ENCODE assay signal across 17 mouse cellular contexts in the genomic region with DNA sequence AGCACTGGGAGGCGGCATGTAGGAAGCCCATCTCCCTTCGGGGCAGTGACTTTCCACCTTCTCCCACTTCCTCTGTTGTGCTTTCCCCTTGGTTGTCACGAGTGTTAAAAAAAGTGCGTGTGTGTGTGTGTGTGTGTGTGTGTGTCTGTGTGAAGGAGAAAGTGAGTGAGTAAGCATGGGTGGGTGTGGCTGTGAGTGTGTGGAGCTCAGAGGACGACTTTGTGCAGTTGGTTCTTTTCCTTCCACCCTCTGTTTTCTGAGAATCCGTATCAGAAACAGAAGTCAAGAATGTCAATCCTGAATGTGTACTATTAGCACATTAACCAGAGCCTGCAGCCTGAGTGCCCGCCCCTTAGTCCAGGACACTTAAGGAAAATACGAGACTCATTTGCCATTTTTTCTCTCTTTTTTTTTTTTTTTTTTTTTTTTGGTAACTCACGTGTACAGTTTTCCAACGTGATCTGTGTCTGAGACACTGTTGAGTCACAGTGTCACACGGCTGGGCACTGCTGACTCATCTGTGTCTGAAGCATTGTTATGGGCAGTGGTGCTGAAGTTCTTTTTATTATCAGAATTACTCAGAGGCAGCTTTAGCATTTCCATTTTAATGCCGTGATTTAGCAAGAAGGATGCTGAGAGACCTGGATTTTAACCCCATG. TPM values are rescaled to one million over a fixed set of nuclear protein-coding genes. Genes with fewer than 3 reads are reported as not detected.
A peak's percentile ranks its signal among the peaks of the same experiment; 100 is the strongest.
DNase-seq lines count a peak whose midpoint lies in the region; ATAC-seq and TF ChIP-seq lines count a peak whose summit lies in the region.
"Had no signal": no experiment of that assay in that cellular context is flagged by ENCODE, and none has a peak within 500 bp of the region (broad histone marks: within the 10 kb centered on the region; RNA-seq: fewer than 3 reads in every experiment).

No protein-coding gene starts in this region.

- TF ChIP-seq CTCF in forebrain, postnatal 0 days (IDR thresholded peaks at IDR 0.05; ENCODE audit: low read depth): no peak
- TF ChIP-seq CTCF in brain, embryonic 14.5 days (IDR thresholded peaks at IDR 0.05; ENCODE audit: borderline replicate concordance, extremely low read depth, insufficient read depth, insufficient read length): no peak
- TF ChIP-seq CTCF in stomach, postnatal 0 days (IDR thresholded peaks at IDR 0.05; ENCODE audit: low read depth): no peak
- TF ChIP-seq CTCF in layer of hippocampus, adult 2 months (conservative IDR thresholded peaks at IDR 0.05): no peak

- no peak for ATAC-seq in forebrain, embryonic 14.5 days
- no peak for ATAC-seq in forebrain, postnatal 0 days
- peak; percentile 88 for ATAC-seq in stomach, postnatal 0 days (ENCODE audit: low FRiP score, low TSS enrichment)
- ATAC-seq: activated CD4-positive, CD25-positive, alpha-beta regulatory T cell, adult 4 months; CD4-positive, CD25-positive, alpha-beta regulatory T cell, adult 4 months had no signal

- H3K27me3 ChIP-seq in forebrain, embryonic 14.5 days (replicated peaks; ENCODE audit: control insufficient read depth, insufficient read depth, low read length): no peaks in the 10 kb centered on the region
- no peaks in the 10 kb centered on the region for H3K27me3 ChIP-seq in forebrain, postnatal 0 days (ENCODE audit: insufficient read depth, low read length)
- no peaks in the 10 kb centered on the region for H3K27me3 ChIP-seq in stomach, postnatal 0 days (ENCODE audit: control insufficient read depth, insufficient read depth, low read length)

- peak; percentile 23 for DNase-seq in forebrain, embryonic 14.5 days (ENCODE audit: low spot score)
- no peak for DNase-seq in forebrain, postnatal 0 days
- peak; percentile 31 to 52 for DNase-seq in right cerebral cortex, adult 2 months (ENCODE audit: low spot score in 2 of 2)
- DNase-seq in right cerebral cortex, postnatal 4 days: no peak
- DNase-seq in brain, embryonic 14.5 days (ENCODE audit: low read depth): peak; percentile 33
- peak; percentile 34 for DNase-seq in stomach, postnatal 0 days (ENCODE audit: low spot score)
- no peak for DNase-seq in layer of hippocampus, adult 2 months (ENCODE audit: low spot score in 2 of 2)
- DNase-seq in cerebellum, adult 9-11 months: no peak
- DNase-seq: cerebellum, postnatal 25 days; kidney, postnatal 14 days had no signal

- no peaks in the 10 kb centered on the region for H3K36me3 ChIP-seq in forebrain, embryonic 14.5 days (ENCODE audit: control insufficient read depth, insufficient read depth, low read length)
- H3K36me3 ChIP-seq in forebrain, postnatal 0 days (ENCODE audit: insufficient read depth): no peaks in the 10 kb centered on the region
- H3K36me3 ChIP-seq in stomach, postnatal 0 days (ENCODE audit: control insufficient read depth, insufficient read depth, low read length): no peaks in the 10 kb centered on the region

- peaks cover 3% of the 10 kb centered on the region; the same call in 1 of the 2 replicates for H3K4me1 ChIP-seq in forebrain, embryonic 14.5 days (ENCODE audit: control insufficient read depth, insufficient read depth, low read length)
- no peaks in the 10 kb centered on the region for H3K4me1 ChIP-seq in forebrain, postnatal 0 days (ENCODE audit: insufficient read depth)
- no peaks in the 10 kb centered on the region for H3K4me1 ChIP-seq in stomach, postnatal 0 days (replicated peaks; ENCODE audit: control insufficient read depth, insufficient read depth)

- H3K9me3 ChIP-seq in forebrain, embryonic 14.5 days (replicated peaks; ENCODE audit: control insufficient read depth, low read length): no peaks in the 10 kb centered on the region
- H3K9me3 ChIP-seq in forebrain, postnatal 0 days (ENCODE audit: low read length): no peaks in the 10 kb centered on the region
- H3K9me3 ChIP-seq in stomach, postnatal 0 days (ENCODE audit: control insufficient read depth, low read length): no peaks in the 10 kb centered on the region

- 29% methylated on average over 12 of the region's 12 CpGs for WGBS in forebrain, embryonic 14.5 days
- WGBS in forebrain, postnatal 0 days: 34% methylated on average over 12 of the region's 12 CpGs
- WGBS in stomach, postnatal 0 days: 38% methylated on average over 12 of the region's 12 CpGs

- H3K4me2 ChIP-seq in forebrain, embryonic 14.5 days (ENCODE audit: low read length): peak overlapping the region; percentile 20; the same call in 1 of the 2 replicates
- no peak overlapping the region; the same call in 1 of the 2 replicates for H3K4me2 ChIP-seq in forebrain, postnatal 0 days (ENCODE audit: low read depth)
- H3K4me2 ChIP-seq in stomach, postnatal 0 days (replicated peaks; ENCODE audit: low read depth): no peak overlapping the region
- H3K4me2 ChIP-seq: liver, embryonic 11.5 days had no signal

- TF ChIP-seq EP300 in stomach, postnatal 0 days (optimal IDR thresholded peaks at IDR 0.05): no peak

- peak overlapping the region; percentile 21; the same call in 1 of the 2 replicates for H3K9ac ChIP-seq in forebrain, embryonic 14.5 days (ENCODE audit: low read length)
- no peak overlapping the region for H3K9ac ChIP-seq in forebrain, postnatal 0 days
- no peak overlapping the region for H3K9ac ChIP-seq in stomach, postnatal 0 days (ENCODE audit: low read length)

- no peak for TF ChIP-seq POLR2A in brain, embryonic 14.5 days (IDR thresholded peaks at IDR 0.05; ENCODE audit: borderline replicate concordance, extremely low read depth, insufficient read depth, insufficient read length, poor library complexity, severe bottlenecking)

- no peak overlapping the region for H3K4me3 ChIP-seq in forebrain, embryonic 14.5 days (ENCODE audit: low read depth, low read length)
- H3K4me3 ChIP-seq in forebrain, postnatal 0 days (ENCODE audit: low read depth, low read length): no peak overlapping the region
- H3K4me3 ChIP-seq in stomach, postnatal 0 days (ENCODE audit: low read depth, low read length): no peak overlapping the region
- H3K4me3 ChIP-seq in layer of hippocampus, adult 2 months: no peak overlapping the region

- no peak overlapping the region for H3K27ac ChIP-seq in forebrain, embryonic 14.5 days (ENCODE audit: low read depth, low read length)
- no peak overlapping the region for H3K27ac ChIP-seq in forebrain, postnatal 0 days (ENCODE audit: low read depth, low read length)
- no peak overlapping the region for H3K27ac ChIP-seq in stomach, postnatal 0 days (replicated peaks)
- H3K27ac ChIP-seq in layer of hippocampus, adult 2 months: no peak overlapping the region

RNA-seq across cellular contexts. Expression of a gene that starts 12.1 kb away (rescaled TPM):
- polyA plus RNA-seq in forebrain, embryonic 14.5 days (2014; fragmentation: Nextera tagmentation; extraction: Ambion mirVana): not detected in 2 replicates
- total RNA-seq in forebrain, postnatal 0 days (2014; rRNA removed): not detected in 2 replicates
- polyA plus RNA-seq in forebrain, postnatal 0 days (2015; fragmentation: Nextera tagmentation; extraction: Ambion mirVana): not detected in 2 replicates
- not detected in 2 replicates for polyA plus RNA-seq in brain, embryonic 14.5 days (2012; rRNA removed)
- polyA plus RNA-seq in stomach, postnatal 0 days (2015; fragmentation: Nextera tagmentation; extraction: Ambion mirVana): not detected in 2 replicates
- total RNA-seq in layer of hippocampus, adult 2 months (2021): not detected
- total RNA-seq: left cerebral cortex, adult 8-10 months; megakaryocyte-erythroid progenitor cell, adult 5-6 weeks had no signal
- polyA plus RNA-seq: activated CD4-positive, CD25-positive, alpha-beta regulatory T cell, adult 4 months; CD4-positive, CD25-positive, alpha-beta regulatory T cell, adult 4 months; gonadal fat pad, adult 2 months; hindbrain, embryonic 11.5 days; liver, embryonic 11.5 days had no signal

Comparison
In these comparisons a context has a peak if more than half of its experiments do, and no peak if none do; other contexts are left out.
1. DNase-seq: peak in forebrain, embryonic 14.5 days (single experiment), right cerebral cortex, adult 2 months (2 of 2), brain, embryonic 14.5 days (single experiment) and stomach, postnatal 0 days (single experiment); none in forebrain, postnatal 0 days (single experiment), right cerebral cortex, postnatal 4 days (single experiment), layer of hippocampus, adult 2 months (0 of 2) and cerebellum, adult 9-11 months (single experiment).